Mouse (Mus musculus) limb, embryonic 11.5 days (tissue): Measurements from ENCODE around the gene Mogs. TPM values are rescaled to one million over a fixed set of nuclear protein-coding genes. Genes with fewer than 3 reads are reported as not detected.

Experiments
- ATAC-seq: fragments of 200-750 bp; cut with Nextera tagmentation; 2 replicates; pipeline ENCODE4 v1.8.0; 2017; ENCODE audit warnings: low read depth; ENCODE audit not compliant: insufficient number of reproducible peaks, low FRiP score, low TSS enrichment
- DNase-seq: peaks from one replicate; pipeline ENCODE4 v3.0.0-alpha.2; 2015; ENCODE audit warnings: low spot score
- H3K27ac ChIP-seq: fragments of 300-500 bp; sonication (generic); replicated peaks from 2 replicates; pipeline ENCODE4 v1.5.1; 2014; ENCODE audit warnings: low read depth, mild to moderate bottlenecking, low read length
- H3K27me3 ChIP-seq: fragments of 300-500 bp; sonication (generic); 2 replicates; pipeline ENCODE4 v1.6.1; 2014; ENCODE audit warnings: mild to moderate bottlenecking, low read length, mixed read lengths; ENCODE audit not compliant: control insufficient read depth, insufficient read depth
- H3K36me3 ChIP-seq: fragments of 300-500 bp; sonication (generic); 2 replicates; pipeline ENCODE4 v1.6.1; 2014; ENCODE audit warnings: mild to moderate bottlenecking, low read length, moderate library complexity, mixed read lengths; ENCODE audit not compliant: control insufficient read depth, insufficient read depth
- H3K4me1 ChIP-seq: fragments of 300-500 bp; sonication (generic); 2 replicates; pipeline ENCODE4 v1.6.1; 2014; ENCODE audit warnings: low read length, mixed read lengths; ENCODE audit not compliant: control insufficient read depth, insufficient read depth
- H3K4me2 ChIP-seq: fragments of 300-500 bp; sonication (generic); 2 replicates; pipeline ENCODE4 v1.6.1; 2014; ENCODE audit warnings: low read depth, mild to moderate bottlenecking, moderate library complexity; ENCODE audit not compliant: severe bottlenecking
- H3K4me3 ChIP-seq: fragments of 300-500 bp; sonication (generic); 2 replicates; pipeline ENCODE4 v1.5.1; 2014; ENCODE audit warnings: low read depth, low read length
- H3K9ac ChIP-seq: fragments of 300-500 bp; sonication (generic); 2 replicates; pipeline ENCODE4 v1.6.1; 2014; ENCODE audit warnings: mild to moderate bottlenecking, low read length
- H3K9me3 ChIP-seq: fragments of 300-500 bp; sonication (generic); 2 replicates; pipeline ENCODE4 v1.6.1; 2016; ENCODE audit warnings: low read length; ENCODE audit not compliant: control insufficient read depth
- WGBS: fragments of 180-500 bp; shearing (Covaris S2); extraction: QIAGEN DNeasy Blood & Tissue Kit; methylation state at CpG from one replicate; pipeline ENCODE4 v1.1.7; 2014; 5-methylcytosine and 5-hydroxymethylcytosine counted together
- polyA plus RNA-seq: library from polyadenylated mRNA; unstranded; fragments of >200 nt; fragmentation: Nextera tagmentation; extraction: Ambion mirVana; gene quantifications from 2 replicates; pipeline ENCODE4 v1.2.1, GENCODE M21; 2014

Mogs gene
- polyA plus RNA-seq, 1 experiment from 2014 or later: 34.7 TPM

DNA sequence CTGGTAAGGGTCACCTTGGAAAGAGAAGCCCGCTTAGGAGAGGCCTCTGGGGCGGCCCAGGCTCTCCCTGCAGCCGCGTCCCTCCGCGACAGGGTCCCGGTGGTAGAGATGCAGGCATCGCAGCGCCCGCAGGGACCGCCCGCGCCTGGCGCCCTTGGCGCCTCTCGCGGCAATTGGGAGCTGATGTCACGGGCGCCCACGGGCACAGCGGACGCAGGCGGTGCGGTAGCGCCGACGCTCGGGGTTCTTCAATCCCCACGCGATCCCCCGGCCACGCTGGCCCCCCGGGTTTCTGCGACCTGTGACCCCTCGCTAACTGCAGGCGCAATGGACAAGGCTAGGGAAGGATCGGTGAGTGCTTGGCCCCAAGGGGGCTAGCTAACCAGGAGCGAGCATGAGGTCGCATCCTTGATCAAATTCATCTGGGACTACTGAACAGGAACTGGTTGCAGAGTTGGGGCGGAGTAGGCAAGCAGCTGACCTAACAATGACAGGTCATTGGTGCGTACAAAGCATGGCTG is 27.0 kb downstream of the Mogs start:
- Histone ChIP-seq H3K4me2 (peak overlapping the region; percentile 72), H3K36me3 (peaks cover 4% of the 10 kb centered on the region; the same call in 1 of the 2 replicates), H3K27me3 (no peaks in the 10 kb centered on the region), H3K4me1 (peaks cover 34% of the 10 kb centered on the region), H3K9me3 (no peaks in the 10 kb centered on the region), H3K4me3 (peak overlapping the region; percentile 26), H3K27ac (no peak overlapping the region; the same call in 1 of the 2 replicates), H3K9ac (peak overlapping the region; percentile 70)
- WGBS: 2% methylated on average over 41 of the region's 41 CpGs
- no peak for ATAC-seq
- DNase-seq: peak; percentile 49

DNA sequence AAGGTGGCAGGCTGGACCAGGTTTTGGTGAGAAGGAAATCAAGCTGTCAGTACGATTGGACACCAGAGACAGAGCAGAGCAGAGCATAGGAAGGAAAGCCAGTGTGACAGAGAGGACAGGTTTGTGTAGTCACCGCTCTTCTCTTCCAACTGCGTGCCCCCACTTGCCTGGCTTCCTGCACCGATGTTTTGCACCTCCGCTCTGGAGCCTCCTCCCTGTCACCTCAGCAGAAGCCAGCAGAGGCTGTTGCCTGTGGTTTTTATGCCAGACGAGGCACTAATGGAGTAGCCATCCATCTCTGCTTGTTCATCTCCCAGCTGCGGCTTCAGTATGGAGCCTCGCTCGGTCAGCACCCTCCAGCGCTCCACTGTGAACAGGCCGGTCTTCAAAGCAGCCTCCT is 27.6 kb downstream of the Mogs start:
- Histone ChIP-seq H3K9me3 (no peaks in the 10 kb centered on the region), H3K36me3 (peaks cover 11% of the 10 kb centered on the region; the same call in 1 of the 2 replicates), H3K27ac (no peak overlapping the region), H3K4me2 (peak overlapping the region; percentile 15; the same call in 1 of the 2 replicates), H3K27me3 (no peaks in the 10 kb centered on the region), H3K4me3 (no peak overlapping the region), H3K9ac (no peak overlapping the region), H3K4me1 (peaks cover 34% of the 10 kb centered on the region)
- ATAC-seq: no peak
- no peak for DNase-seq
- WGBS: 41% methylated on average over 11 of the region's 11 CpGs

DNA sequence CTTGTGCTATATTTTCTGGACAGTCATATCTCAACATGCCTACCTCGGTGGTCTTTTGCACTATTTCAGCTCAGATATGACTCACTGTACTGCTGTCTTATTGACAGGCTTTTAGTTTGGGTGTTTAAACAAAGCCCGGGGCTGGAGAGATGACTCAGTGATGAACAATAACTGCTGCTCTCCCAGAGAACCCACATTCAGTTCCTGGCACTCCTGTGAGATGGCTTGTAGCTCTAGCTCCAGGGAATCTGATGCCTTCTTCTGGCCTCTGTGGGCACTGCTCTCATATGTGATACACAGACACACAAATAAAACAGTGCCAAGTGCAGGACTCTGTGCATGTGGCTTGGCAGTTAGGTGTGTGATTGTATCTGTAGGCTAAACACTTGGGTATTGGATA is 29.9 kb downstream of the Mogs start:
- ATAC-seq (no peak), DNase-seq (no peak)
- H3K27ac ChIP-seq: no peak overlapping the region
- no peaks in the 10 kb centered on the region for H3K9me3 ChIP-seq
- 82% methylated on average over 2 of the region's 2 CpGs for WGBS
- peaks cover 12% of the 10 kb centered on the region; the same call in 1 of the 2 replicates for H3K36me3 ChIP-seq
- H3K4me3 ChIP-seq: no peak overlapping the region
- H3K4me1 ChIP-seq: peaks cover 19% of the 10 kb centered on the region
- no peak overlapping the region for H3K4me2 ChIP-seq
- no peaks in the 10 kb centered on the region for H3K27me3 ChIP-seq
- no peak overlapping the region for H3K9ac ChIP-seq

DNA sequence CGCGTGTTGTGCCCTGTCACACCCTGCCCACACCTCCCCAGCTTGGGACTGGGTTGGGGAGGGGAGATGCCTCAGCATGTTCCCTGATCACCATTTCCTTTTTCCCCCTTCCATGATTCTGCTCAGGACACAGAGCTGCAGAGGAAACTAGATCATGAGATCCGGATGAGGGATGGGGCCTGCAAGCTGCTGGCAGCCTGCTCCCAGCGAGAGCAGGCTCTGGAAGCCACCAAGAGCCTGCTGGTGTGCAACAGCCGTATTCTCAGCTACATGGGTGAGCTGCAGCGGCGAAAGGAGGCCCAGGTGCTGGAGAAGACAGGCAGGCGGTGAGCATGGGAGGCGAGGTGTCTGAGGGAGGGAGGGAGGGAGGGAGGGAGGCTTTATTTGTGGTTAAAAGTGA is 30.5 kb downstream of the Mogs start:
- no peak overlapping the region for H3K4me3 ChIP-seq
- no peak overlapping the region for H3K9ac ChIP-seq
- no peaks in the 10 kb centered on the region for H3K9me3 ChIP-seq
- WGBS: 52% methylated on average over 9 of the region's 9 CpGs
- no peak for DNase-seq
- no peak overlapping the region for H3K4me2 ChIP-seq
- H3K27ac ChIP-seq: no peak overlapping the region; the same call in 1 of the 2 replicates
- ATAC-seq: no peak
- peaks cover 19% of the 10 kb centered on the region for H3K4me1 ChIP-seq
- no peaks in the 10 kb centered on the region for H3K27me3 ChIP-seq
- H3K36me3 ChIP-seq: peaks cover 12% of the 10 kb centered on the region; the same call in 1 of the 2 replicates

DNA sequence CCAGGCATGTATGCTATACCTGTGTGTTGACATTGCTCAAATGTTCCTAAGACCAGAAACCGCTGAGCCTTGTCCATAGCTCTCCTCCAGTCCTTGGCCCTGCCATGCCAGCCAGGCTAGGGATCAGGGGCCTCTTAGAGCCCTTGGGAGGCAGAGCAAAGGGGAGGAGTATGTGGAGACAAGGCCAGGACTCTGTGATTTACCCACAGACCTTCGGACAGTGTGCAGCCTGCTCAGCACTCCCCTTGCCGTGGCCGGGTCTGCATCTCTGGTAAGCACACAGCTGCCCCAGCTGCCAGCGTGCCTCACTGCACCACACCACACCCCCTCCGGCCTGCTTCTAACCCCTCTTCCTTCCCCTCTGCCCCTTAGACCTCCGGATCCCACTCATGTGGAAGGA is 32.0 kb downstream of the Mogs start:
- Histone ChIP-seq H3K9ac (no peak overlapping the region), H3K4me3 (no peak overlapping the region), H3K36me3 (peaks cover 14% of the 10 kb centered on the region; the same call in 1 of the 2 replicates), H3K27ac (no peak overlapping the region), H3K27me3 (no peaks in the 10 kb centered on the region), H3K4me2 (no peak overlapping the region), H3K9me3 (no peaks in the 10 kb centered on the region), H3K4me1 (peaks cover 8% of the 10 kb centered on the region)
- ATAC-seq (no peak), DNase-seq (peak; percentile 20)
- WGBS: 67% methylated on average over 7 of the region's 7 CpGs

DNA sequence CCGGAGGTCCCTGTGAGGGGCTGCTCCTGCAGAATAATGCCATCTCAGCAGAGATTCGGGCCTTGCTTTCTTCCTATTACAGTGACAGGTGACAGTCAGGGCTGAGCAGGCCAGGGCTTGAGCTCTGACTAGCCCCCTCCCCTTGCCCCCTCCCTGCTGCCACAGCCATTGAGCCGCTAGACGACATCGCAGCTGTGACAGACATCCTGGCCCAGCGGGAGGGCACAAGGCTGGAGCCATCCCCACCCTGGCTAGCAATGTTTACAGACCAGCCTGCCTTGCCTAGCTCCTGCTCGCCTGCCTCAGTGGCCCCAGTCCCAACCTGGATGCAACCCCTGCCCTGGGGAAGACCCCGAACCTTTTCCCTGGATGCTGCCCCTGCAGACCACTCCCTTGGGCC is 36.4 kb downstream of the Mogs start:
- Histone ChIP-seq H3K27me3 (no peaks in the 10 kb centered on the region), H3K4me3 (no peak overlapping the region), H3K4me2 (no peak overlapping the region), H3K27ac (no peak overlapping the region), H3K9ac (no peak overlapping the region), H3K9me3 (no peaks in the 10 kb centered on the region), H3K4me1 (peaks cover 7% of the 10 kb centered on the region; the same call in 1 of the 2 replicates), H3K36me3 (peaks cover 13% of the 10 kb centered on the region; the same call in 1 of the 2 replicates)
- no peak for ATAC-seq
- DNase-seq: no peak
- 32% methylated on average over 8 of the region's 8 CpGs for WGBS

DNA sequence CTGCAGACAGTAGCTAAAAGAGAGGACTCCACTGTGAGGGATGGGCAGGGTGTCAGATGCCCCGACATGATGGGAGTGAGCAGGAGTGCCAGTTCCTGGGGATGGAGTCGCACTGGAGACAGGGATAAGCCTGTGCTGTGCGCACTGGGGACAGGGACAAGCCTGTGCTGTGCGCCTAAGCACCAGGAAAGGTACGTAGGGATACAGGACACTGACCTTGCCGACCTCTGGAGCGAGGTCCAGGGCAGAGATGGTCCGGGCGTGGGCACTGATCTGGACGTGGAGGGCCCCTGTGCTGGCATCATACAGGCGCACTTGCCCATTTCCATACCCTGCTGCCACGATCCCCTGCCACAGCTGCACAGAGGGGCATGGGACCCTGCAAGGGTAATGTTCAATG is 37.7 kb downstream of the Mogs start:
- H3K4me2 ChIP-seq: no peak overlapping the region
- DNase-seq (peak; percentile 25), ATAC-seq (no peak)
- no peak overlapping the region for H3K27ac ChIP-seq
- H3K4me1 ChIP-seq: peaks cover 7% of the 10 kb centered on the region; the same call in 1 of the 2 replicates
- no peak overlapping the region for H3K9ac ChIP-seq
- no peaks in the 10 kb centered on the region for H3K9me3 ChIP-seq
- 85% methylated on average over 12 of the region's 12 CpGs for WGBS
- H3K4me3 ChIP-seq: no peak overlapping the region
- H3K36me3 ChIP-seq: peaks cover 2% of the 10 kb centered on the region; the same call in 1 of the 2 replicates
- H3K27me3 ChIP-seq: no peaks in the 10 kb centered on the region

DNA sequence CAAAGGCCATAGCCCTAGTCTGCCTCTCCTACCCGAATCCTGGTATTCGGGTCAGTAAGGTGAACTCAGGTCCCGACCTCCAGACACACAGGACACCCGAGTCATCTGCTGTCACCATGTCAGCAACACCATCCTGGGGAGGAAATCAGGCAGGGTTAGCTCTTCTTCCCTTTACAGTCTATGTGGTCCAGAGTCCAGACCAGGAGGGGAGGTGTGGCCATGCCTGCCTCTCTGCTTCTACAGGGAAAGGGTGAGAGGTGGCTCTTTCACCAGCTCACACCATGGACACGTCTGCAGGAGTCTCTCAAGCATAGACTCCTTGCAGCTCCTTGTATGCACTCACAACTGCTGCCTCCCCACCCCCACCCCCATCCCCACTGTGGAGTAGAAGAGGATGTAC is 38.2 kb downstream of the Mogs start:
- Histone ChIP-seq H3K36me3 (peaks cover 2% of the 10 kb centered on the region; the same call in 1 of the 2 replicates), H3K4me3 (no peak overlapping the region), H3K27me3 (no peaks in the 10 kb centered on the region), H3K9ac (no peak overlapping the region), H3K4me1 (peaks cover 7% of the 10 kb centered on the region; the same call in 1 of the 2 replicates), H3K27ac (no peak overlapping the region), H3K4me2 (no peak overlapping the region), H3K9me3 (no peaks in the 10 kb centered on the region)
- ATAC-seq (no peak), DNase-seq (no peak)
- 81% methylated on average over 5 of the region's 5 CpGs for WGBS
